In the genomic region with DNA sequence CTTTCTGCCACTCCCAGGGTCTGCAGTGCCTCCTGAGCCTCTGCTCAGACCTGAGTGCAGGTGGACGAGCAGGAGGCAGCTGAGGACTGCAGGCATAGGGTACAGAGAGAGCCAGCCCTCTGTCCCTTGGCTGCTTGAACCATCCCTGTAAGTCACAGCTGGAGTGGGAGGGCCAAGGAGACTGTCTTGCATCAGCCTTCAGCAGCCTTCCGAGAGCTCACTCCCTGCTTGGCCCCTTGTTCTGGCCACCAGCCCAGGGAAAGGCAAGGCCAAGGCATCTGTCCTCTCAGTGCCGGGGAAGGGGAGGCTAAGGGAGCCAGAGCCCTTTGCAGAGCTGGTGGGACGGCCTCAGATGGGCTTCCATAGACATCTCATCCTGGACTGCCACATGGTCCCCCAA, we compare ENCODE assay signal across 8 mouse cellular contexts. TPM values are rescaled to one million over a fixed set of nuclear protein-coding genes. Genes with fewer than 3 reads are reported as not detected.
A peak's percentile ranks its signal among the peaks of the same experiment; 100 is the strongest.
DNase-seq lines count a peak whose midpoint lies in the region.

No protein-coding gene starts in this region.

- intact Hi-C loops in gastrocnemius, postnatal 14 days (cut with DNase I; ENCODE audit: low total_unique reads): no loop called here

- DNase-seq in adrenal gland, postnatal 14 days: peak; percentile 68
- DNase-seq in adrenal gland, postnatal 4 days (ENCODE audit: low spot score in 2 of 2): no peak
- peak; percentile 63 for DNase-seq in 416B (ENCODE audit: low read depth)
- peak; percentile 81 for DNase-seq in gastrocnemius, postnatal 14 days
- peak; percentile 42 for DNase-seq in kidney, postnatal 10 days
- DNase-seq in thymus, adult 18-20 months: no peak
- no peak for DNase-seq in urinary bladder, adult 18-20 months (ENCODE audit: low spot score in 2 of 2)
- no peak for DNase-seq in embryo, embryonic 11 days

RNA-seq across cellular contexts. Expression of gene Trim8, which starts 23.3 kb away (rescaled TPM):
- 39.3 and 44.9 TPM in 2 replicates for total RNA-seq in adrenal gland, postnatal 14 days (2021)
- 10 to 100 TPM; 60.5 to 70.3 TPM for total RNA-seq in adrenal gland, postnatal 4 days (2021)
- 10 to 100 TPM; 20.1 to 23.1 TPM for total RNA-seq in gastrocnemius, postnatal 14 days (2021)

Comparison
In these comparisons a context has a peak if more than half of its experiments do, and no peak if none do; other contexts are left out.
1. DNase-seq: peak in adrenal gland, postnatal 14 days (single experiment), 416B (single experiment), gastrocnemius, postnatal 14 days (single experiment) and kidney, postnatal 10 days (single experiment); none in adrenal gland, postnatal 4 days (0 of 2), thymus, adult 18-20 months (0 of 2), urinary bladder, adult 18-20 months (0 of 2) and embryo, embryonic 11 days (single experiment).